Mouse (Mus musculus) splenic B cell, adult 2 months (primary cell): ENCODE measurements at regions not wholly inside any gene's neighbourhood (a gene's known extent, or its start where the extent isn't known, plus 50 kb on each side); places are given as distances from the start of the nearest gene placed in this dataset.

ENCODE experiments used
- DNase-seq: peaks from one replicate; pipeline ENCODE4 v3.0.0-alpha.2; 2011; ENCODE audit warnings: low read depth, low spot score
- H3K27me3 ChIP-seq: 2 replicates; pipeline ENCODE4 v1.6.1; 2012; ENCODE audit warnings: mild to moderate bottlenecking, low read length, moderate library complexity, mixed read lengths; ENCODE audit not compliant: control insufficient read depth, poor library complexity, insufficient read depth, severe bottlenecking
- H3K36me3 ChIP-seq: 2 replicates; pipeline ENCODE4 v1.6.1; 2012; ENCODE audit warnings: mild to moderate bottlenecking, low read length, moderate library complexity, mixed read lengths; ENCODE audit not compliant: control insufficient read depth, poor library complexity, insufficient read depth, severe bottlenecking

DNA sequence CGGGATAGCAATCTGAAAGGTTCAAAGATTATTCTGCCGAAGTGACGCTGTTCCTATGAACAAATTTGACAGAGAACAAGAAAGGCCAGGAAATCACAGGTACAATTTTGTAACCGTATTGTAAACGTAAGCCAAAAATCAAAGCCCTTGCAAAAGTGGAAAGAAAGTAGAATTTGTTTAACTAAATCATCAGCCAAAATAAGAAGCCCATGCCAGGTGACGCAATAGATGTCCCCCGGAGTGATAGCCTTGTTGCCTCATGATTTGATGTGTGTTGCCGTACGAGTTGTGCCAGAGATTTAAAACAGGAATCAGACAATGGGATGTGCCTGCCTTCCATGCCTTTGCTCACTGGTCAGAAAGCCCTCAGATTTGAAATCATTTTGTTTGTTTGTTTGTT lies 144.3 kb upstream of the Cdkn3 start:
- no peak for DNase-seq
- no peaks in the 10 kb centered on the region for H3K36me3 ChIP-seq

DNA sequence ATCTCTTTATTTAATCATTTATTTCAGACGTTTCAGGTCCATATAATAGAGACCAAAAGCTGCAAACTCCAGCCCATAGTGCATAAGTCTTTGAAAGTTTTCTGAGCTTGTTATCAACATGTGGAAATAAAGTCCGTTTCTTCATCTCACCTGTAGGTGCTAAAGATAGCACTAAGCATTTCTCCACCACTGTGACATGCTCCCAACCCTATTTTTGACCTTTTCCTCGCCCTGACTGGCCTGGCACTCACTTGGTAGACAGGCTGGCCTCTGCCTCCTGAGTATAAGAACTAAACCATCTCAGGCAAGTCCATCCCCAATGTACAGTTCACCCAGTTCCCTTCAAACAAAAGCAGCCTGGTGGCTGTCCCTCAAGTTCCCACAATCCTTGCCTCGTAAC lies 145.4 kb upstream of the Cdkn3 start:
- Histone ChIP-seq H3K27me3 (no peaks in the 10 kb centered on the region), H3K36me3 (no peaks in the 10 kb centered on the region)
- DNase-seq, result no peak

More for the DNA sequence above, 144.3 kb upstream of the Cdkn3 start:
- H3K27me3 ChIP-seq, result no peaks in the 10 kb centered on the region

DNA sequence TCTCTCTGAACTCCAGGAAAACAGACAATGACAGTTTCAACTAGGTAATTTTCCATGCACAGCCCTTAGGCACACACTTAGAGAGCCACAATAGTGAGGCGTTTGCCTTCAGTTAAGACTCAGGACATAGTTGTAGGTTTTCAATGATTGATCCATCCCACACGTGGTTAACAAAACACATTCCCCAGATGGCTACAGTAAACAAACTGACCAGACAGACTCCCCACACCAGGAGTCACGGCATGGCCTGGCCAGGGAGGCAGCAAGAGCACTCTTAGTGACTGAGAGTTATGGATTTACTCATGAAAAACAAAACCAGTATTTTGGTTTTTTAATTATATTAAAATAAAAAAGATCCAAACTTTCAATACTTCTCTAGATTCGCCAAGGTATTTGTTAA lies 146.6 kb upstream of the Cdkn3 start:
- Histone ChIP-seq H3K36me3 (no peaks in the 10 kb centered on the region), H3K27me3 (no peaks in the 10 kb centered on the region)
- DNase-seq, result no peak

DNA sequence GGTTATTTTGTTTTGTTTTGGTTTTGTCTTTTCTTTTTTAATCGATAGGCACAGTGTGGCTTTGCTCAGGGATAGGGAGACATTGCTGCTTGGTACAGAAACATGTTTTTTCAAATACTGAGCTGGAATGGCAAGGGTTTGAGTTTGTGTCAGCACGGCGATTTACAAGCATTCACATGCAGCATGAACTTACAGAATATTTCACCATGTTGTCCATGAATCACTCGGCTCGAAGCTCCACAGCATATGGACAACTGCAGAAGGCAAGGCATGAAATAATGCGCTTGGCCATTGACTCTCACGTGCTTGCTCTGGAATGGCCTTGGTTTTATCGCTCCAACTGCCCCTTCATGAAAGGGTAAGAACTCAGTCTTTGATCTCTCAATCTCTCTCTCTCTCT lies 147.1 kb upstream of the Cdkn3 start:
- Histone ChIP-seq H3K36me3 (no peaks in the 10 kb centered on the region), H3K27me3 (no peaks in the 10 kb centered on the region)
- DNase-seq, result no peak

DNA sequence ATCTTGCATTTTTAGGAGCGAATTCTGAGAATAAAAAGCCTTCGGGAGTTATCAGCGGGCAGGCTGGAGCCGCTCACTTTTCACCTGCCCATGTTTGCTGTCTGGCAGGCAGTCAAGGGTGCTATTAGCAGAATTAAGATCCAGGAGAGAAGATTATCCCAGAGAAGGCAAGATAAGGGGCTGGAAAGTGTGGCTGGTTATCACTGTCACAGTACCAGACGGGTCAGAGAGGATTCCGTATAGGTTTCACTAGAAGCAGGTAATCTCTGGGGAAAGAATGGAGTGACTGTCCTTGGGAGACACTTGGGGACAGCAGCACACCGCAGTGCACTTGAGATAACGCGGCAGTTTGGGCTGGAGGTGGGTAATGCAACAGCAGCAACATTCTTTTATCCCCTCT lies 147.8 kb upstream of the Cdkn3 start:
- H3K27me3 ChIP-seq, result no peaks in the 10 kb centered on the region
- no peaks in the 10 kb centered on the region for H3K36me3 ChIP-seq
- DNase-seq, result no peak

DNA sequence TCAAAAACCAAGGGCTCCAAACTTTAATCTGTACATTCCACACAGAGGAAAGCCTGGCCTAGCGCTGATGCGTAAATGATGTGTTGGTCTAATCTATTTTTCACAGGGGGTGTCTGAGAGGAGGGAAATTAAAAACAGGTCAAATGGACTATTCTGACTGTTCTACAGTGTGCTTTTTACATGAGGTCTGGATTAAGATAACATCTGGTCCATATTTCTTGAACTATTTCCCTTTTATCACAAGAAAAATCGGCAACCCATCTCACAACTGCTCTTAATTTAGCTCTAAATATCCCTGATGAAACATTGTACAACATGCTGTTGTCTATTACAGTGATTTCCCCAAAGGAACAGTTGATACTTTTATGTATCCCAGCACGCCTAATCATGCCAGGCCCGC lies 149.4 kb upstream of the Cdkn3 start:
- Histone ChIP-seq H3K36me3 (no peaks in the 10 kb centered on the region), H3K27me3 (no peaks in the 10 kb centered on the region)
- no peak for DNase-seq

DNA sequence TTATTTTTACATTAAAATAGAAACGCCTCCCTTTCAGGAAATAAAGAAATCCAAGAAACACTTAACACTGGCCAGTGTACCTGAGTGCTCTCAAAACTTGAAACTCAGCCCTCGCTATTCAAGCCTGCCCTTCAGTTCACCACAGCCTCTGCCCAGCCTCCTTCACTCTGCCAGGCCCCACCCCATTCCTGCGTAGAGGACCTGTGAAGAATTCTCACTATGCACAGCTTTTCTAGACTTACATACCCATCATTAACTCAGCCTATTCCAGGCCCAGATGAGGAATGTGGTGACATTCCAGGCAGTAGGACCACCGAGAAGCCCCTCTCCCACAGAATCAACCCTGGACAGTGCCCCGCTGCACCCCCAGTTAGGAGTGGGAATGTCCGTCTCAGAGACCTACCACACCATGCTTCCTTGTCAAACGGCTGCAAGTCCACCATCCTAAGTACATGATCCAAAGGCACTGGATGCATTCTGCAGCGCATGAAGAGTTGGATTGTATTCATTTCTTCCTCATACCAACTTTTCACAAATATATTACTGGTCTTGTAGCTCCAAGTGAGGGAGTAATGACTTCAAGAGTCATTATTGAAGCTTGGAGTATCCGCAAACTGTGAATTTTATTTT lies 150.0 kb upstream of the Cdkn3 start:
- Histone ChIP-seq H3K36me3 (no peaks in the 10 kb centered on the region), H3K27me3 (no peaks in the 10 kb centered on the region)
- DNase-seq, result no peak

DNA sequence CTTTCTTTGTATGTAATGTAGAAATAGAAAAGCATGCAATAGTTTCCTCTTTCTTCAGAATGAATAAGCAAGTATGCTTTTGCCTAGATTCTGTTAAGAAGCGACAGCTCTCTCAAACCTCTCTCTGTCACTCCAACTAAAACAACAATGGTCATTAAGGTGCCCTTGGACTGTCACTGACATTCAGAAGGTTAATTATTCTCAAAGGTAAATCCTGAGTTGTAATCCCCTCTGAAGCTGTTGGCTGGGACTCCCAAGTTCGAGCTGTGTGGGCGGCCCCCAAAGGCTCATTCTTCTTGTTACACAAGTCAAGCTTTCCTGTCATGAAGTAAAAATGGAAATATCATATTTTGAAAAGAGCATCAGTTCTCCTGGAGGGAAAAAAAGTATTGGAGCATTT lies 153.6 kb upstream of the Cdkn3 start:
- Histone ChIP-seq H3K36me3 (no peaks in the 10 kb centered on the region), H3K27me3 (no peaks in the 10 kb centered on the region)
- DNase-seq, result no peak

DNA sequence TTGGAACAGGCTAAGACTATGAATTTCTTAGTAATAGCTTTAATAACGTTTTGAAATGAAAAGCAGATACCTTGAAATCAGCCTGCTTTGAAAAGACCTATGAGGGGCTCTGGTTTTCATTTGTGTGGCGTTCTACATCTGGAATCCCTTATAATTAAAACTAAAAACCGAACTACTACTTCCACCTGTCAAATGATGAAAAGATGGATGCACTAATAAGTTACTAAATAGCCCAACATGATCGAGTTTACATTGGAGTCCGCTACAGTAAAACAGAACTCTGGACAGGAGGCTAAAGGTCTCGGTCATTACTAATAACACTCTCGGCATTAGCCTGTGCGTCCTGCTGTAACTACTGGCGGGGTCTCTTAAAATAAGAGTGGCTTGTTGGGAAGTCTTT lies 154.3 kb upstream of the Cdkn3 start:
- Histone ChIP-seq H3K36me3 (no peaks in the 10 kb centered on the region), H3K27me3 (no peaks in the 10 kb centered on the region)
- DNase-seq, result no peak

DNA sequence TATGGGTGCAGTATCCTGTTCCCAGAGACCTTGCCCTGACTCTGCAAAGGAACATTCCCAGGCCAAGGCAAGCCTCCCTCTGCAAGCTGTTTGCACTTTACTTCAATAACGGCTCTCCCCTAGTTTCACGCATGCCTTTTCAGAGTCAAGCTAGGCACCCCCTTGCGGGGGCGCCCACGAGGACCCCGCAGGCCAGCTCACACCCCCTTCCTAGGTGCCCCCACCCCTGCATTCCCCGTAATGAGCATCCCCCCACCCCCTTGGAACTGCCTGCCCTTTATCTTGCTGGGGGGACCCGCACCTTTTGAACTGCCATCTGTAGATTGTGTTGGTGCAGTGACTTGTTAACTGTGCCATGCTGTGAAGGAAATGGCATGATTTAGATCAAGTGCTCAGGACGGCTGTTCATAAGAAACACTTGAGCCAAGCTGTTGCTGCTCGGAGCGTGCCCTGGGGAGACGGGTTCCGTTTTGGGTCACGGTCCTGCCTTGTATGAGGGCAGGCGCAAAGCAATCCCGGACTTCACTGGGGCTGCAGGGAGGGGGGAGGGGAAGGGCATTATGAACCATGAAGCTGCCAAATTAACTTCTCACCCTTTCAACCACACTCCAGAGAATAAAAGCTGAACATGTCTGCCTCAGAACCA lies 155.3 kb upstream of the Cdkn3 start:
- H3K27me3 ChIP-seq, result no peaks in the 10 kb centered on the region
- no peaks in the 10 kb centered on the region for H3K36me3 ChIP-seq
- DNase-seq, result no peak

DNA sequence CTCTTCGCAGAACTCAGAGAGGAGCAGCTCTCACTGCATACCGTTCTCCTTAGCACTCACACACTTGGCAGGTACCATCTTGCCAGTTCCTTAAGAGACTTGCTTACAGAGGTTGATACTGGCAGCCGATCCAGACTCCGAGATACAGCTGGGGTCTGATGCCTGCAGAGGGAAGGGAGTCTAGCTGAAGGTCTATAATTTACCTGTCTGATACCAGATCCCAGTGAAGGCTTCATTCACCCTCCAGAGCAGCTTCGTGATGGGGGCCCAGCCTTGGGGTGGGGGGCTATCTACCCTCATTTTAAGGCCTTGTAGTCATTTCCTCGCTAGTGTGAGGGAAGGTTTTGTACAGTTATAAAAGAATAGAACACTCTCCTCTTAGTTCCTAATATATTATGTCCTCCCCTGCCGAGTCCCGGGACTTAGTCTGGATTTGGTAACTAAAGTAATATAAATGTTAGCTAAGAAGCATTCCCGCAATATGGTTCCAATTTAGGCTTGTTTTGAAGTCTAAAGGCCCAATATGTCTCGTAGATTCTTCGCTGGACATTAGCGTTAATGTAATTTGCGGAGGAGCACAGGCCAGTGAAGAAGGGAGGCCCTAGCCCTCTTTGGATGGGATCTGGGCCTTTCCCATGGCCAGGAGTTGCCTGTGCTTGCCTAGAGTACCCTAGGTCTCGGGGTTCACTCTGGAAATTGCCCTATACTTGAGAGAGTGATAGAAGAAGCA lies 156.0 kb upstream of the Cdkn3 start:
- Histone ChIP-seq H3K27me3 (no peaks in the 10 kb centered on the region), H3K36me3 (no peaks in the 10 kb centered on the region)
- no peak for DNase-seq

DNA sequence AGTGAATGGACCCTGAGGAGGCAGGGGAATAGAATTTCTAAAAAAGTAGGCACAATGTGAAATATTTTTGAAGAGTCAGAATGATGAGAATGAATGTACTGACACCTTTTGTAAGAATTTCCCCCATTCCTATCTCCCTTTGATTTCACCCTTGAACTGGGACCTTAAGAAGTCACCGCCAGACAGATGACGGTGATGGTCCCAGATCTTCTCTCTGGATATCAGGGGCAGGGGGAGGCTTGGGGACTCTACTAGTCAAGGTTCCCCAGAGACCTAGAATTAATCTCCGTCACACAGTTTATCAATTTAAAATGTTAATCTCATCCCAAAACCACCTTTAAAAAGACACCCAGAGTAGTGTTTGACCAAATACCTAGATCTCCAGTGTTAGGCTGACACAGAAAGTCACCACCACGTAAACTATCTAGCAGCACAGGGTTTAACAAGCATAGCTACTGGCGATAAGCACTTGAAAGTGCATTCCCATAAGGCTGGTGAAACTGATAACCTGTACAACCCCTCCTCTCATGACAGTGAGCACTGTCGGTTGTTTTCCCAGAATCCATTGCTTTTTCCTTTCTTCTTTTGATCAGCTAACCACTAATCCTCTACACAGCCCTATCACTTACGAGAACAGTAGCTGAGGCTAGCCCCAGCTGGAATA lies 163.5 kb upstream of the Cdkn3 start:
- no peak for DNase-seq

DNA sequence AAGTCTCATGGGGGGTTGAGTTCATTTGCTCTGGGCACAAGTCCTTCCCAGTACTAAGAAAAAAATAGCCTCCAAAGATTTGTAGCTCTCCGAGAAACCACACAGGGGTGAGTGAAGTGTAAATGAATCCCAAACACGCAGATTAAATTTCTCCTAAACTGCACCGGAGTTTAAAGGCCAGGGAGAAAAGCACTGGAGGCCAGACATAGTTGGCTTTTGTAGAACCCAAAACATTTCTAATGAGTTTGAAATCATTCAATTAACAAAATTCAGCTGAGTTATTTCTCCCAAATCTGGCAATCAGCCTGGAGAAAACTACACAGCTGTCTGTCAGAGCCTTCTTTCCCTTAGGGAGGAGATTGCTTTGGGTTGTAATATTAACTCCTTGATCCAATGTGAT lies 166.2 kb upstream of the Cdkn3 start:
- H3K27me3 ChIP-seq, result no peaks in the 10 kb centered on the region; the same call in 1 of the 2 replicates
- DNase-seq, result no peak

More for the DNA sequence above, 163.5 kb upstream of the Cdkn3 start:
- Histone ChIP-seq H3K27me3 (no peaks in the 10 kb centered on the region; the same call in 1 of the 2 replicates), H3K36me3 (no peaks in the 10 kb centered on the region)

DNA sequence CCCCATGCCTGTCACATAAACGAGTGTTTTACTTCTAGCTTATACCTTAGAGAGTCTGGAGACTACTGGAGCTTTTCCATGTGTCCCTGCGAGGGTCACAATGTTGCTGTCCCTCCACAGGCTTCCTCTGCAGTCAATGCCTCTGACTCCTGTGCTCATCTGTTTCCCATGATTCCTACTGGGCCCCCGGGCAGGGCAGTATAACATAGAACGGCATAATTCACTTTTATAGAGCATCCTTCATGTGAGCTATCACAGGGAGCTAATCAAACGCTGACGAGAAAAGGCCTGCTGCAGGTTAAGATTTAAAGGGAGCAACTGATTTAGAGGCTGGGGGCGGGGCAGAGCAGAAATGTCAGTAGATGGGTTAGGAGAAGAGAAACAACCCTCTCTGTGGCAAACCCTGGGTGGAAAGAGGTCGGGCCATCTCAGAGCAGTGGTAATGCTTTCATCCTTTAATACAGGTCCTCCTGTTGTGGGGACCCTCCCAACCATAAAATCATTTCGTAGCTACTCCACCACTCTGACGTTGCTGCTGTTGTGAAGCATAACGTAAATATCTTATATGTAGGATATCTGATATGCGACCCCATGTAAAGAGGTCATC lies 168.5 kb upstream of the Cdkn3 start:
- no peak for DNase-seq
- Histone ChIP-seq H3K36me3 (no peaks in the 10 kb centered on the region), H3K27me3 (no peaks in the 10 kb centered on the region; the same call in 1 of the 2 replicates)

More for the DNA sequence above, 166.2 kb upstream of the Cdkn3 start:
- no peaks in the 10 kb centered on the region for H3K36me3 ChIP-seq
